Mouse (Mus musculus) urinary bladder, adult 18-20 months (tissue): ENCODE measurements at regions not wholly inside any gene's neighbourhood (a gene's known extent, or its start where the extent isn't known, plus 50 kb on each side); places are given as distances from the start of the nearest gene placed in this dataset.

Experiments used
- DNase-seq, 2 experiments: peaks; one replicate each; pipeline ENCODE4 v3.0.0; 2022; ENCODE audit warnings: low spot score in 2 of 2, mixed read lengths in 2 of 2

DNA sequence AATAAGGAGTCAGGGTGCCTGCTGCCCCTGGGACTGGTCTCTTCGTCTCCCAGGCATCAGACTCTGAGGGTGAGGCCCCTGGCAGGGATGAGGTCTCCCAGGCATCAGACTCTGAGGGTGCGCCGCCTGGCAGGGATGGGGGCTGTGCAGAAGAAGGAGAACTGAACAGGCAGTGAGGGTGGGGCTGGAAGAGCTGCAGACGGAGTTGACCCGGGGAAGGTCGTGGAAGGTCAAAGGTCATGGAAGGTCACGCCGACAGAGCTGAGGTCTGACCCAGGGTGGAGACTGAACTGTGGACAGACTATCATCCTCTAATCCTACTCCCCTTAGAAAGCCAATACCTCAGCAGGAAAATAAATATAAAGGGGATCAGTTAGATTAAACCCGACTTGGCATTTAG lies 50.6 kb upstream of the Grik3 start:
- DNase-seq = no peak

DNA sequence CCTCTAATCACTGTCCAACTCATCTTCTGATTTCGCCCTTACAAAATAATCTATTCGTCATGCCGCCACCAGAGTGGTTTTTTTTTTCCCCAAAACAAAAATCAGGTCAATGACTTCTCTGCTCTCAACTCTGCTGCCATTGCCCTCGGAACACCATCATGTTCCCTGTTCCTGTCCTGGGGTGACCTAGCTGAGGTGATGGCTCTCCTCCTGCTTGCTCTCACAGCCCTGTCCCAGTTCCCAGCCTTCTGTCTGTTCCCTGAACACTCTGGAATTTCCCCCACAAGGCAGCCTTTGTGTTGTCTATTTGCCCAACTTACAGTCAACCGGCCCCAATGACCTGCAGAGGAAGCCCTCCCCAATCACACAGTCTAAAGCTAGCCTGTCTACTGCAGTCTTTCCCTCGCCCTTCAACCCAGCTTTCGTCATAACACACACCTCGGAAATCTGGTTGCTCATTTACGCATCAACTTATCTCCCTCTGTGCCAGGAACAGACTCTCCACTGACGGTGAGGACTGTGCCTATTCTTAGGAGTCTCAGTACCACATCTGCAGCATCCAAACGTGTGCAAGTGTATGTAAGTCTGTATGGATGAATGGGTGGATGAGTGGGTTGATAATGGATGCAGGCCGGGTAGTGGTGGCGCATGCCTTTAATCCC lies 53.2 kb upstream of the Grik3 start:
- DNase-seq = no peak

DNA sequence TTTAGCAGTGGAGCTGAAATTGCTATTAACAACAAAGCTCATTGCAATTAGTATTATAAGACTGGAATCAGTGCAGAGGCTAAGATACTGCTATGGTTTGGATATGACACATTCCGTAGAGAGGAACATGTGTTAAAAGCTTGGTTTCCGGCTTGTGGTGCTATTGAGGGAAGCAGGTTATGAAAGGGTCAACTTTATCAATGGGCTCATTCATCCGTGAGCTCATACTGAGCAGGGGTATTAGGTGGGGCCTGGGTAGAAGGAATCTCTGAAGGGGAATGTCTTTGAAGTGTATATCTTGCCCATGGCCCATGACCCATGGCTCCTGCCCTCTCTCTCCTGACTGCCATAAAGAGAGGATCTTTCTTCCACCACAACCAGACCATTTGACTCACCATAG lies 57.0 kb upstream of the Grik3 start:
- no peak for DNase-seq

DNA sequence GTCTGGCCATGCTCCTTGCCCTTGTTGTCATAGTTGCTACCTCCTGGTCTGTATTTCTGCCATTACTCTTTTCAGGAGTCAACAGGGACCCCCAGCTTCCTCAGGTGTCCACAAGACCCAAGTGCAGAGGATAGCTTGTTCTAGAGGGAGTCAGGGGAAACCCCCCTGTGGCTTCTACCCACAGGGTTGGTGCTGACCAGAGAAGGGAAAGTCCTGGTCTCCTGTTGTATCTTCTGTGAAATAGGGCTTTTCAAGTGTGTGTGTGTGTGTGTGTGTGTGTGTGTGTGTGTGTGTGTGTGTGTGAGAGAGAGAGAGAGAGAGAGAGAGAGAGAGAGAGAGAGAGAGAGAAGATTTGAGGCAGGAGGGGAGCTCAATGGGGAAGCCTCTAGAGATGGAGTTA lies 58.9 kb upstream of the Grik3 start:
- no peak for DNase-seq

DNA sequence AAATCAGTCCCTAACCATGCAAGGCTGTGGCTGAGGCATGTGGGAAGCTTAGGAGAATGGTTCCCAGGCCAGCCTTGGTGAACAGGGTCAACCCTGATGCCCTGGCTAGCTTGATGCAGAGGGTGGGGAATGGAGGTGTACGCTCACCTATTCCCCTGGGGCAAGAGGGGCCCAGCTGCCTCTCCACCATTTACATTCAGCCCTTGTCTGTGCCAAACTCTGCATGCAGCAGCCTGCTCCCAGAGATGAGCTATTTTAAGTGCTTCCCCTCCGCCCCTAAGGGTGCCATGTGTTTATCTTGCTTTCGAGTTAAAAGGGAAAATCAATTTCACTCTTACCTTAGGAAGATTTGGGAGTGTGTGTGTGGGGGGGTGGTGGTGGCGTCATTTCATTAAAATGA lies 59.7 kb upstream of the Grik3 start:
- no peak for DNase-seq

DNA sequence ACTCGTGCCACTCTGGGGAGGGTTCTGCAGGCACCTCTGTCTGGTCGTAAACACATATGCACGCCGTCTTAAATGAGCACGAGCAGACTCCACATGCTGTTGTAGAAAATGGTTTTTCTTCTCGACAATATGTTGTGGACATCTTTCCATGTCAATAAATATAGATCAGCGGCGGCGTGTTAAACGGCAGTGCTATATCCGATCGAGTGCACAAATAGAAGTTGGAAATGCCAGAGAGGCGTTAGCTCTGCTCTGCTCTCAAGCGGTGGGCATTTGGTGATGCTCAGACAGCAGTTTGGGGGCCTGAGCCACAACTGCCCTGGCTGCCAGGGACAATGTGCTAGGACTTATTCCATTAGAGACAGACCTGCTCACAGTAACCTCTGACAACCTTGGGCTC lies 61.8 kb upstream of the Grik3 start:
- DNase-seq = no peak

DNA sequence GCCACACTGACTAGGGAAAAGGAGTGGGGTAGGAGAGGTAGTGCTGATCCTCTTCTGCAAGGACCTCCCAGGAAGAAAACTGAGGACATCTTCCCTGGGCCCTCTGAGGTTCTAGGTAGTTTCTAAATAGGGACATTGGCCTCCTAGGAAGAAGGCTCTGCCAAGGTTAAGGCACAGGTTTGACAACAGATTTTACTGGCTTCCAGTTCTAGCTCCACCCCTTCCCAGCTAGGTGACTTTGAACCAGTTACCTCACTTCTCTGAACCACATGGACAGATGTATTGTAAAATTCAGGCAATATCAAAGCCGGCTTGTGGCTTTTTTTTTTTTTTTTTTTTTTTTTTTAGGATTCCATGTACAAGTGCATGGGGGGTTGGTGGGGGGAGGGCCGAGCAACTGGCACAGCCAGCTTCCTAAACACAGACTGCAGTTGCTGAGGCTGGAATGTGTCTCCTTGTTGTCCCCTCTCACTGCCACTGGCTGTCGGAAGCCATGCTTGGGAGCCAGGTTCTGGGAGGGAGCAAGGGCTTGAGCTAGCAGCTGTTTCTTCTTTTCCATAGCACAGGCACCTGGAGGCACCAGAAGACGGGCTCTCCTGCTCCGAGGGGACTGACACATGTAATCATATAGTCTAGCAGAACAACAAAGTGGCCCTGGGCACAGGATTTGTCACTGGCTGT lies 69.8 kb upstream of the Grik3 start:
- no peak for DNase-seq

DNA sequence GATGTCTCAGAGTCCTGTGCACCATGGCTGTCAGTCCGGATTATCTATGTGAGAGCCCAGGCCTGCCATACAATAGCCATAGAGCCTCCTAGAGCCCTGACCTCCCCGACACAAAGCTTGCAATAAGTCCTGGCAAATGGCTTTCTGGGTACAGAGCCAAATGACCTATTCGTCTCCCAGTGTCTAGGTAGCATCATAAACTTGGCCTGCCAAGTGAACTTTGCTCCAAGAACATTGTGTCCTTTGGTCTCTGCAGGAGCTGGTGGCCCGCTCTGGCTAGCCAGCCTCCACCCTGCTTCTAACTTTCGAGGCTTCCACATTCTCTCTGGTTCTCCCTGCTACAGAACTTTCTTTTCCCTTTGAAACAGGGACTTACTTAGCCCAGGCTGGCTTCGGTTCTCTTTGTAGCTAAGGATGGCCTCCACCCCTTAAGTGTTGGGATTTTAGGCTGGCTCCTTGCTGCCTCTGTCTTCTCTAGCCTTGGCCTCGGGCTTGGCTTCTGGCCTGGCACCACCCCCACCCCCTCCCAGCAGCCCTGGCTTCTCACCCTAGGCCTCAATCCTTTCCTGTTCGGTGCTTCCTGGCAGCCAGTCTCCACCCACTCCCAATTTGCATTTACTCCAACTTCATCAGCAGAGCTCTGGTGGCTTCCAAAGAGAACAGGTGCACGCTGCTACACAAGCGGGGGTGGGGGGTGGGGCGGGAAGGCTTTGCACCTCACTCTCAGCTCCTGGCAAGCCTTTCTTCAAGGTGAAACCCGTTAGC lies 70.8 kb upstream of the Grik3 start:
- no peak for DNase-seq

DNA sequence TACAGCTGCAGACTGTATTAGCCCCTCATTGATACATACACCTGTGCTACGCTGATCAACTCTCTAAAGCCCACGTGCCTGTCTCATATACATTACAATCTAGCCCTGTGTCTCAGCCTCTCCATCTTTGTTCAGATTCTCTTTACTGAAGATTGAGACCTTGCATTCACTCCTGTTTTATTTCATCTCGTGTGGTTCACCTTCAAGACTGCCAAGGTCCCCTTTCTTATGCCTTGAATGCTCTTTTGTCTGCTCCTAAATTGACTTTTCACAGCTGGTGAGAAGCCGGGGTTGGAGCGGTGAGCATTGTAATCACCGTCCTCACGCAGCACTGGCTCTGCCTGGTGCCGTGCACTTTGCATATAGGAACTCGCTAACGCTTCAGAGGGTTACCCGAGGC lies 75.2 kb upstream of the Grik3 start:
- DNase-seq = no peak

DNA sequence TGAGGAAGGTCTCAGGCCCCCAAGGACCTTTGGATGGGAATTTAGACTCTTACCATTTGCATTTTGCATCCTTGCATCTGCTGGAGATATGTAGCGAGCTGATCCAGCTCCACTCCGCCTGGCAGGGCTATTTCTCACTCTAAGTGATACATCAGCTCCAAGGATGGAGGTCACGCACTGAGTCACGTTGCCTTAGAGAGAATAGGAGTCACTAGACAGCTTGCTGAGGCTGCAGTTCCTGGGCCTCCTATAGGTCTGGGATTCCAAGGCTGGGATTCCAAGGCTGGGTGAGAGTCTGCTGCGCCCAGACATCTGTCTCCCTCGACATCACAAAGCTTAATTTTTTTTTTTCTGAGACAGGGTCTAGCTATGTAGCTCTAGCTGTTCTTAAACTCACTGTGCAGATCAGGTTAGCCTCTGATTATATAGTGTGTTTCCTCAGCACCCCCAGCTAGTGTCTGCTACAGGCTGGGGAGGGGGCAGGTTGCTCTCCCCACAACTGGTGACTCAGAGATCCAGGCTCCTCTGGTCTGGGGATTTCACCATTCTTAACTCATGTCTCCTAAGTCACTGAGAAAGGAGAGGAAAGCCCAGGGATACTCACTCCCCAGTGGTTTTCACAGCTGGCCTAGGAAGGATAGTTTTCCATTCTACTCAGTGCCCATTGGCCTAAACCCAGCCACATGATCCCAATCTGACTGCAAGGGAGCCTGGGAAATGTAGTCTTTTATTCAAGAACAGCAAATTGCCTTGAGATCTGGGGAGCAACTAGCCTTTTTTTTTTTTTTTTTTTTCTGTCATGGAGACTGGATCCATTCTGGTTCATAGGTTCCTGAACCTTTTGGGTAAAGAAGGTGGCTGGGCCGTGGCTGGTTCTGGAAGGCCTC lies 76.4 kb upstream of the Grik3 start:
- DNase-seq = no peak

DNA sequence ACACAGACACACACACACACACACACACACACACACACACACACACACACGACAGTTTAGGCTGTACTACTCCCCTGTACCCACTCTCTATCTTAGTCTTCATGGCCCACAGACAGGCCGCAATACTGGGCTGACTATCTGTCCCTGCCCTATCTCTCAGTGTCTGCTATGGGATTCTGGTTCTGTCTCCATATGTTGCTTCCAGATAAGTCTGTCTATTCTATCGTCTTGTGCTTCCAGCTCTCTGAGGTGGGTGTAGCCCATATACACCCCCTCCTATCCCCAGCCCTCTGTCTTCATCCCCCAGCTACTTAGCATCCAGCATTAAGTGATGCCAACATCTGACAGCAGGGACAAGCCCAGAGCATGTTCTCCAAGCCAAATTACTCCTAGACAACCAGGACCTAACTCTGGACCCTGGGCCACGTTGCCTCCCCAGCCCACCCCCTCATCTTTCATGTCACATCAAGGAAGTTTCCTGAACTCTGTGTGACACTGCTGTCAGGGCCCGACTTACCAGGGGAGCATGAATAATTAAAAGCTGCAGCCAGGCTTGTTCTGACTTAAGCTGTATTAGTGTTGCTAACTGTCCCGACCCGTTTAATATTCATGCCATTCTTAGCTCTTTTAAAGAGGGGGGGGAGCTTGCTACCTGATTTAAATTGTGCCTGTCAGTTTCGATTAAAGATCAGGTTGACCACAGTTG lies 79.6 kb upstream of the Grik3 start:
- DNase-seq = no peak

DNA sequence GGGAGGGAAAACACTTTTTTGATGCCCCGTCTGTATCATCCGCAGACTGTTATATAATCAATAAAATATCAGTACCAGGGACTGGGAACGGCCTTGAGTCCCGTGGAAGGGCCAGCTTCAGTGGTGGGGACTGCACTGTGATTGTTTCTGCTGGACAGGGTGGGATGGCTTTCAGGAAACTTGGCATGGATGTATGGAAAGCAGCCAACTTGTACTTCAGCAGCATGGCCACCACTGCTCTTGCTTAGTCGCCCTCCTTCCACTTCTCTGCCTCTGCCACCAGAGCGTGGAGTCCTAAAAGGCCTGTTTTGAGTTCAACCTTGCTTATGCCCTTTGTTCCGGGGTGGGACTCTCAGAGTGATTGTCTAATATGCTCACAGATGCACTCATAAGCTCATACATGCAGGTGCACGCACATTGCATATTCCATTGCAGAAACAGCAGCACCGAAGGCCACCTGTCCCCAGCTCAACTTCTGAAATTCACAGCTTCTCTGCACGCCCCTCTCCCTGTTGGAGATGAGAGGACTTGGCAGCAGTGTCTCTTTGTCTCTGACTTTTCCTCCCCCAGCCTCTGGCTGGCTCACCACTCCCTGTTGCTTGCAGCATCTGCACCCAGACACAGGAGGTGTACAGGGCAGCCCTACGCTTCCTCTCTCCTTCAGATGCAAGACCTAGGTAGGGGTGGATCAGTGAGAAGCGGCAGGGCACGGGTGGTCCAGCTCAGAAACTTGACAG lies 91.0 kb upstream of the Grik3 start:
- DNase-seq = no peak

DNA sequence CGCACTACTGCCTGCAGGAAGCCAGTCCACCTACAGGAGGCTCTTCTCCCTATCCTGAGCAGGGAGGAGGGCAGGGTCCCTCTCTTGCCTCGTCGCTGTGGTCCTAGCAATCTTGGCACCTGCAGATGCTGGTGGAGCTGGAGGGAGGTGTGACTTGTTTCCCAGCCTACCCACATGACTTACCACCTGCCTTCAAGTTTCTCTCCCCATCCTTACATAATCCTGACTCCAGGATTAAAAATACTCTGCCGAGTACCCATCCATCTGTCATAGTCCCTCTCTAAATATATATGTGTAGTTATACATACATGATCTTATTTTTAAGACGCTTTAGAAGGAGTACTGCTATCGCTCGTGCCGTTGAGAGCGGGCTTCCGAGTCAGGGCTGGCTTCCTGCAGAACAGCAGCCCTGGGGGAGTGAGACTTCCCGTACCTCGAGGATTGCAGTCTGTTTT lies 93.5 kb upstream of the Grik3 start:
- no peak for DNase-seq

DNA sequence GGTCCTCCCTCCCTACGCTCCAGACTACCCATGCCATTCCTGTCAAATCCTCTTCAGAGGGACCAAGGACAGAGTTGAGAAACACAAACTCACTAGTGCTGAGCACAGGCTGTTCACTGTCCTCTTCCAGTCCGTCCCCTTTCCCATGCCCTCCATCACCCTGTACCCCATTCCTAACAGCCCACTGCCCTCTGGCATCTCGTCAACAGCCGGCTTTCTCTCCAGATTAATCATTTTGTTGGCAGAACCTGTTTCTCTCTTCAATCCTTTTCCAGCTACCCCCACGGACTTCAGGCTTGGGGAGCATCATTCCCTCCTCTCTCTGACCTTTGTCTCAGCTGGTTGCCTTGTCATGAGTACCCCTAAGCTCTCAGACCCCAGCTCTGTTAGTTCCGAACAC lies 99.2 kb upstream of the Grik3 start:
- no peak for DNase-seq

DNA sequence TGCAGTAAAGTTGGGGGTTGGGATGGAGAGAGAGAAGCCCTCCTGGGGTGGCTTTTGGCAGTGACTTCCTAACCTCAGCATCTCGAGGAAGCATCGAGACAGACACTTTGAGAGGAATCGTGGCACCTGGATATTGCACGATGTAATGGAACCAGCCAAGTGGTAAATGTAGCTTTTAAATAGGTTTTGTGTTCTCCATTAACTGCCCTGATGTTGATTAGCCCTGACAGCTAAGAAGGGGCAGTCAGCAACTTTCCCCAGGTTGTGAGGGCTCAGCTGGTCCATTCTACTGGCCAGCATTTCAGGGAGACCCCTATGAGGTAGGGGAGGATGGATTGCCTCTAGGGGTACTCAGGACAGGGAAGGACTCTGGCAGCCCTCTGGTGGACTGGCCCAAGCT lies 104.7 kb upstream of the Grik3 start:
- DNase-seq = no peak

DNA sequence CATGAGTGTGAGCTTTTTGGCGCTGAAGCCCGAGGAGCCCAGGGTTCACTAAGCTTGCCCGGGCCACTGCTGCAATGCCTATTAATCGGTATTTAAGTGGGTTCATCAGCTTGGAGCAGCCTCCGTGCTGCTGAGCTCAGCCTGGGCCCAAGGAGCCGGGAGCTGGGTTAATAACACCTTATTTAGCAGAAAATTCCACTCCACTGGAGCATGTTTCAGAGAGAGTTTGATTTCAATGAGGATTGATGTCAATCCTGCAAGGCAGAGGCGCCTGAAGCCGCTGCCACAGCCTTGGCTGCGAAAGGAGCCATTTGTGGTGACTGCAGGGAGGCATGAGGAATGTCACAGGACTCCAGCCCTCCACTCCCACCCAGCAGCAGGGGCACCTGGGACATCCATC lies 126.5 kb upstream of the Grik3 start:
- DNase-seq = no peak

DNA sequence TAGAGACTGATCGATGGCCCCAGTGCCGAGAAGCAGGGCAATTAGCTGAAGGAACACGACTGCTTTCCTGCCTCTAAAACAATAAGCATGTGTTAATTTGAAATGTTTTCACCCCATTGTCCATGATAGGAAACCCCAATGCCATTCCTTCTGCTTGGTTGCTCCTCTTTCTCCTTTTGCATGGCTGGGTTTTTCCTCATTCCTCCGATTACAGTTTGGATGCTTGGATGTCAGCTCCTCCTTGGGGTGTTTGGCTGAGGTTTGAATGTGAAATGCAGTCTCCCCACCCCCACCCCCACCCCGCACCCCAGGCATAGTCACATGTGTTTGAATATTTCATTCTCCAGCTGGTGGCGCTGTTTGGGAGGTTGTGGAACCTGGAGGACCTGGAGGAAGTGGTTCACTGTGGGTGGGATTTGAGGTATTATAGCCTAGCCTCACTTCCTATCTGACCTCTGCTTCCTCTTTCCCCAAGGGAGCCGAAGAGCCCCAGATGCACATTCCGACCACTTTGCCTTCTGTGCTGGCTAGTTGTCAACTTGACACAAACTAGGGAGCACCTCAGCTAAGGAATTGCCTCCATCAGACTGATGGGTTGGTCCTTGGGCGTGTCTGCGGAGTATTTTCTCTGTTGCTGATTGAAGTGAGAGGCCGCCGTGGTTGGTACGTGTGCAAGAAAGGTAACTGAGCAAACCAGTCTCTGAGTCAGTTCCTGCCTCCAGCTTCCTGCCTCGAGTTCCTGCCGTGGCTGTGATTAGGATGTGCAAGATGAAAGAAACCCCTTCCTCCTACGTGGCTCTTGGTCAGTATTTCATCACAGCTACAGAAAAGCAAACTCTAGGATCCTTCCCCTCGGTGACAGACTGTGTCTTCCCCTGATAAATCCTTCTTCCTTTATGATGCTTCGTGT lies 128.6 kb upstream of the Grik3 start:
- DNase-seq = no peak

DNA sequence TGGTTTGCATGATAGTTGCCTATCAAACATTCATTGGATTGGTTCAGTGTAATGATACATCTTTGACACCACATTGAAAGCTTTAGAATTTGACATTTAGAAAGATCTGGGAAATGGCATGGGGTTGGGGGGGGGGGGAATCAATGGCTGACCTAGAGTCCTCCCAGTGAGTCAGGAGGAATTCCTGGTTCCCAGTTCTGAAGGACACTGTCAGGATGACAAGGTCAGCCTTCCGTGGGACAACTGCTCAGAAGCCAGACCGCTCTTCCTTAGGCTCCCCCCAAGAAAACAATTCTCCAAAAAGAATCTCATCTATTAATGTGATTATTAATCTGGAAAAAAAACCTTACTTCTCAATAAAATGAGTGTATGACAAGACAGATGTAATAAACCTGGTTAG lies 132.1 kb upstream of the Grik3 start:
- no peak for DNase-seq

DNA sequence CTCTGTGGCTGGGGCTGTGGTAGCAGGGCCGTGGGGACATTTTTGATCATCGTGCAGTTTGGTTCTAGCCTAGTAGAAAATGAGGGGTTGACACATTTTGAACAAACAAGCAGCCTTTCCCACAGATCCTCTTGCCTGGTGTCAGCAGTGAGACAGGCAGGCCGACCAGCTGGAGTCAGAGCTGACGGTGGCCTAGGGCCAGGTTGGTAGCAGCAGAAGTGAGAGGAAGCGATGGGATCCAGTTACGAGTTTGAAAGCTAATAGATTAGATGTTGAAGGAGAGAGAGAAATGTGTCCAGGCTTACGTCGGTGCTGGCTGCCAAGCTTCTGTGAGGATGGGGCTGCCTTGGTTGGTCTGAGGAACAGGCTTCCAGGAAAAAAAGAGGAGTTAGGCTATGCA lies 134.1 kb upstream of the Grik3 start:
- no peak for DNase-seq

DNA sequence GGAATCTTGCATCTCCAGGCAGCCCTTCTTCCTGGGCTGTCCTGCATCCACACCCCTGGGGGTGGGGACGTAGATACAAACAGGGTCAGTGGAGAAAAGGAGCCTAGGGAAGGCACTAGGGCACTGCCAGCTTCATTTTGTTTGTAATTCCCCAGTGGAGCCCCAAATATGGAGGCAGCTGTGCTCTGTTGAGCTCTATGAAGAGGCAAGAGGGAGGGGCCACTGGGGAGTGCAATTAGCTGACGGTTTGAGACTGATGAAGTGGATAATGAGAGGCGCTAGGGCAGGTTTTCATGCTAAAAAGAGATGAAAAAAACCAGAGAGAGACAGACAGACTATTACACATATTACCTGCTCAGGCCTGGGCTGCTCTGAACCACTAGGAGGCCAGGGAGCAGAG lies 135.8 kb upstream of the Grik3 start:
- DNase-seq = no peak
